Mouse (Mus musculus): ENCODE data around the gene Tdrd12.

DNA sequence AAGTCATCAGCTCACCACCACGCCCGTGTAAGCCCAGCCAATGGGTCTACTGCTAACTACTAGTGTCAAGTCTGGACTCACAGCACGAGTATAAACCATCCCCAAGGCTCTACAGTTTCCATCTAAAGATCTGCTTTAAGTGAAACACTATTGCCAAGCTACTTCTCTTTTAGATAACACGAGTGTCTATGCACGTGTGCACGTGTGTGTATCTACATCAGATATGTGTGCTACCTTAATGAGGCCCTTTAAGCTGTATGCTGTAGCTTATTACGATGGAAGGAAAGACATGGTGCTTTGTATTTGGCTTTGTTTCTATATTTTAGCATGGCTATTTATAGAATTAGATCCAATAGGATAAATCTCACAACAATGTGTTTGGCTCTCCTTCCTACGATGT is 51.0 kb downstream of the Tdrd12 start:
- TF ChIP-seq CTCF (IDR thresholded peaks at IDR 0.05; ENCODE audit: borderline replicate concordance, insufficient read depth, low read length) (no peak), POLR2A (IDR thresholded peaks at IDR 0.05; ENCODE audit: low read depth, low read length) (no peak)
